Mouse (Mus musculus): ENCODE measurements around the gene Slc30a3. TPM values are rescaled to one million over a fixed set of nuclear protein-coding genes. Genes with fewer than 3 reads are reported as not detected.
A peak's percentile ranks its signal among the peaks of the same experiment; 100 is the strongest.
"Not testable (repeated sequence)": the region's sequence is repeated elsewhere in the genome, so short reads cannot be mapped to it uniquely, and the experiment has no call there.

The Slc30a3 gene
- polyA plus RNA-seq, 1 experiment from 2014 or later = 21.5 TPM

DNA sequence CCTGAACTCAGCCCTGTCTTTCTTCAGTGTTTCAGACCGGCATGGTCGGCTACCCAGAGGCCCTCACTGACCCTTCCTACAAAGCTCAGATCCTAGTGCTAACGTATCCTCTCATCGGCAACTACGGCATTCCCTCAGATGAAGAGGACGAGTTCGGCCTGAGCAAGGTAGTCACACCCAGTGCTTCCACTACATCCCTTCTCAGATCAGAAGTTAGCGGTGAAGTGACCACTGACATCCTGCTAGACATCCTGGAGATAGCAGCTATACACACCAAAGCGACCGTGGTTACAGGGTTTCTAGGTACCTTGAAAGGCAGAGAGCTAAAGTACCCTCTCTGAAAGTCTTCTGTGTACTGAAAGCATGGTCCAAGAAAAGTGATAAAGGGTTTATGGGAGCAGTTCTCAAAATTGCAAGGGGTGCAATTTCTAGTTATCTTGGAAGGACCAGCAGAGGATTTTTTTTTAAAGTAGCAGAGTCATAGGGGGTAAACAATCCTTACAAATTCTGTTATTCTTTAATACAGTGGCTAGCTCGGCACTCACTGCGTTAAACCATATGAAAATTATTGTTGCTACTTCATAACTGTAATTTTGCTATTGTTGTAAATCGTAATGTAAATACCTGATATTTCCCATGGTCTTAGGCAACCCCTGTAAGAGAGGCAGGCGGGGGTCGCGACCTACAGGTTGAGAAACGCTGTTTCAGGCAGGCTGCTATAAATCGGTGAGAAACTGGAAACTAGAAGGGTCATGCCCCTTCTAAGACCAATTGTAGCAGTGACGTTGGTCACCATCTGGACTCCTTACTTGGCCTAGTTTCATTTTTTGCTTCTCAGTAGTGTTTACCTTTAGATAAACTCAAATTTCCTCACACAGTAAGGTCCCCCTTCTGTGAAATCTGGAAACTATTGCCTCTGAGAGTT, 52.6 kb downstream of the Slc30a3 start:
- Histone ChIP-seq H3K27ac (no peak overlapping the region), H3K27me3 (replicated peaks) (no peaks in the 10 kb centered on the region), H3K4me3 (peak overlapping the region; percentile 76), H3K9ac (peak overlapping the region; percentile 70), H3K4me2 (peak overlapping the region; percentile 97), H3K36me3 (replicated peaks) (peaks cover 12% of the 10 kb centered on the region; the same call in 1 of the 2 replicates), H3K9me3 (no peaks in the 10 kb centered on the region), H3K4me1 (peaks cover 20% of the 10 kb centered on the region)
- no peak; the same call in none of the 2 replicates for ATAC-seq (replicated peaks)
- WGBS = 20% methylated on average over 19 of the region's 19 CpGs

DNA sequence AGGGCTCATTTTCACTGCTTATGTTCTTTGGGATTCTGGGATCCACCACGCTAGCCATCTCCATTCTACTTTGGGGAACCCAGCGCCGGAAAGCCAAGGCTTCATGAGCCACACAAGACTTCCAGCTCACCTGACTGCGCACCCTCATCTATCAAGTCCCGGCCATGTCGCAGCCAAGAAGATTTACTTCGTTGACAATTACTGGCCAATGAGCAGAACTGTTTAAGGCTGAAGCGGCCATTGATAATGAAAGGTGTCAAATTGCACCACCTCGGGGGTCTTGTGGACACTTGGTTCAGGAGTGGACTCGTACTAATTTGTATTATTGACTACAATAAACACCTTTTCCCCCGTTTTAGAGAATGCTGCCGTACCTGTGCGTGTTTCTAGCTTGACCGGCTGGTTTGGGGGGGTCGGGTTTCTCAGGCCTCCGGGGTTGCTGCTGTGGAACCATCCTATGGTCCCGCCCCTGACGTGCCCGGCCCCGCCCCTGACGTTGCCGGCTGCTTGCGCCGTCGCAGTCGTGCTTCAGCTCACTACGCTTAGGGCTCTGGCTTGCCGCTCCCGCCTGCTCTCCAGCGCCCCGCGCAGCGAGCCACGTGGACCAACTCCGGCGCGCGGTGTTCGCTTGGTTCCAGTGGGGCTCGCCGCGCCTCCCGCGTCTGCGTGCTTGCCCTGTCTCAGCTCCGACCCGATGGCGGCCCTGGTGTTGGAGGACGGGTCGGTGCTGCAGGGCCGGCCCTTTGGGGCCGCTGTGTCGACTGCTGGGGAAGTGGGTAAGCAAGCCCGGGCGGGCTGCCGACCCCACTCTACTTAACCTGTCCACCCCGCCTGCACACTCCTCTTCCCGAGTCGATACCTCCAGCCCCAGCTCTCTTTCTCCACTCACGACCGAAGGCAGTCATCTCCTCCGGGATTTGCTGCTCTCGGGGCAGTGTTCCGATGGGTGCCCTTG, 53.5 kb downstream of the Slc30a3 start, which contains the start of gene Cad:
TSS of gene Cad (plus strand) at position 520 of the 955 bp plus-strand sequence.
- Histone ChIP-seq H3K9me3 (no peaks in the 10 kb centered on the region), H3K9ac (peak within 1 kb of the TSS; percentile 70), H3K36me3 (replicated peaks) (0 out of 2 replicates have a peak, but pooled peaks cover 8% of the 10 kb centered on the region), H3K4me2 (peak within 1 kb of the TSS; percentile 97), H3K27me3 (replicated peaks) (no peaks in the 10 kb centered on the region), H3K27ac (peak within 1 kb of the TSS; percentile 78), H3K4me1 (peaks cover 25% of the 10 kb centered on the region), H3K4me3 (peak within 1 kb of the TSS; percentile 76)
- under 1% methylated on average over 64 of the region's 64 CpGs for WGBS
- peak; percentile 98 for ATAC-seq (replicated peaks)

DNA sequence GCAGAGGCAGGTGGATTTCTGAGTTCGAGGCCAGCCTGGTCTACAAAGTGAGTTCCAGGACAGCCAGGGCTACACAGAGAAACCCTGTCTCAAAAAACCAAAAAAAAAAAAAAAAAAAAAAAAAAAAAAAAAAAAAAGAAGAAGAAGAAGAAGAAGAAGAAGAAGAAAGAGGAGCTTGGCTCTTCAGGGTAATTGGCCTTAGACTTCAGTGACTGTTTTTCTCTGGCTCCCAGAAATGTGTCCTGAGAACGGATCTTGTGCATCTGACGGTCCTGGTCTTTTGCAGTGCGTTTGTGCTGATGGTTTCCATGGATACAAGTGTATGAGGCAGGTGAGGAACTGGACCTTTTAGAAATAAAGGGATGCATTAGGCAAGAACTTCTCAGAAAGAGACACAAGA, 54.3 kb downstream of the Slc30a3 start:
- peaks cover 31% of the 10 kb centered on the region for H3K4me1 ChIP-seq
- H3K27ac ChIP-seq = peak overlapping the region; percentile 78; the same call in 1 of the 2 replicates
- peak overlapping the region; percentile 97 for H3K4me2 ChIP-seq
- ATAC-seq (replicated peaks); H3K9me3 ChIP-seq; H3K27me3 ChIP-seq (replicated peaks); H3K36me3 ChIP-seq (replicated peaks): not testable (repeated sequence)
- H3K9ac ChIP-seq = peak overlapping the region; percentile 70
- H3K4me3 ChIP-seq = peak overlapping the region; percentile 76
- 52% methylated on average over 4 of the region's 4 CpGs for WGBS

DNA sequence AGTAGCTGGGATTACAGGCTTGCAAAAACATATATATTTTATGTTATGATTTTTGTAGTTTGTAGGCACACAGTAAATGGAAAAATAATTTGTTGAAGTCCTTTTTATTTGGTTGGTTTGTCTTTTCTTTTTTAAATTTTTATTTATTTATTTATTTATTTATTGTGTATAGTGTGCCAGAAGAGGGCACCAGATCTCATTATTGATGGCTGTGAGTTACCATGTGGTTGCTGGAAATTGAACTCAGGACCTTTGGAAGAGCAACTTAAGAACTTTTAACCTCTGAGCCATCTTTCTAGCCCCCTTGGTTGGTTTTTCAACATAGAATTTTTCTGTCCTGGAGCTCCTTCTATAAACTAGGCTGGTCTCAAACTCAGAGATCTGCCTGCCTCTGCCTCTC, 57.6 kb downstream of the Slc30a3 start:
- no peak for ATAC-seq (replicated peaks)
- Histone ChIP-seq H3K36me3 (replicated peaks) (no peaks in the 10 kb centered on the region), H3K27ac (no peak overlapping the region), H3K4me3 (no peak overlapping the region), H3K4me2 (no peak overlapping the region), H3K9me3 (no peaks in the 10 kb centered on the region), H3K4me1 (peaks cover 32% of the 10 kb centered on the region), H3K27me3 (replicated peaks) (no peaks in the 10 kb centered on the region), H3K9ac (no peak overlapping the region)

DNA sequence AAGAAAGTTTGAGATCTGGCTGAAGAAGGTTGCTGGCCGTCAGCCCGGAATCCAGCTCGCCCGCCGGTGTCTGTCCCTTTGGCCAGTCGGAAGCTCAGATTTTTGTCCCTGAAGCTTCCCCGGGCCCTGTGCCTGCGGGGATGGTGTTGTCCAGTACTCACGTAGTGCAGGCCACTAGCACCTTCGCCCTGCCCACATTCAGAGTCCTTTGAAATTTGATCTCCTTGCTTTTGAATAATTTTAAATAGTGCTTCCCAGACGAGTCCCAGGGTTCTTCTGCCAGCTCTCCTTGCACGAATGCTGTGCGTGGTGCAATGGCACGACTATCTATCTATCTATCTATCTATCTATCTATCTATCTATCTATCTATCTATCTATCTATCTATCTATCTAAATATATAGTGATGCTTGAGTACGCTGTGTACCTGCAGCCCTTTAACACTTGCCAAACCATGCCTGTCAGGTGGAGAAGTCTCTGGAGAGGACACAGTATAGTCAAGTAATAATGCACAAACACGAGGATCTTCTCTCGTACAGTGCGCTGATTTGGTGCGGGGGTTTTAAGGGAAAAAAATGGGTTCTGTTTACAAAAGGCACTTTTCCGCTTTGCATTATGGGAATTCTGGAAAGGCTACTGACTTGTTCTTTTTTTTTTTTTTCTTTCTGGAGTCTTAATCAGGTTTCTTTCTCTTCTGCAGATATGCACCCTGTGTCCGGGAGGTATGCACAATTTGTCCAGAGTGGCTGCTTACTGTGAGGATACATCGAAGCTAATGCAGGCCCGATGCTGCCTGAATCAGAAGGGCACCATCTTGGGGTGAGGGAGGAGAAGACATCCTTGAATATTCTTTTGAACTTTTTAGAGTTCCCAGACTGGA, 59.0 kb downstream of the Slc30a3 start, which contains the start of gene Slc5a6:
TSS of gene Slc5a6 (minus strand) at position 162 of the 879 bp plus-strand sequence.
- Histone ChIP-seq H3K4me2 (peak within 1 kb of the TSS; percentile 74), H3K27ac (peak within 1 kb of the TSS; percentile 98)
- WGBS = under 1% methylated on average over 23 of the region's 23 CpGs

DNA sequence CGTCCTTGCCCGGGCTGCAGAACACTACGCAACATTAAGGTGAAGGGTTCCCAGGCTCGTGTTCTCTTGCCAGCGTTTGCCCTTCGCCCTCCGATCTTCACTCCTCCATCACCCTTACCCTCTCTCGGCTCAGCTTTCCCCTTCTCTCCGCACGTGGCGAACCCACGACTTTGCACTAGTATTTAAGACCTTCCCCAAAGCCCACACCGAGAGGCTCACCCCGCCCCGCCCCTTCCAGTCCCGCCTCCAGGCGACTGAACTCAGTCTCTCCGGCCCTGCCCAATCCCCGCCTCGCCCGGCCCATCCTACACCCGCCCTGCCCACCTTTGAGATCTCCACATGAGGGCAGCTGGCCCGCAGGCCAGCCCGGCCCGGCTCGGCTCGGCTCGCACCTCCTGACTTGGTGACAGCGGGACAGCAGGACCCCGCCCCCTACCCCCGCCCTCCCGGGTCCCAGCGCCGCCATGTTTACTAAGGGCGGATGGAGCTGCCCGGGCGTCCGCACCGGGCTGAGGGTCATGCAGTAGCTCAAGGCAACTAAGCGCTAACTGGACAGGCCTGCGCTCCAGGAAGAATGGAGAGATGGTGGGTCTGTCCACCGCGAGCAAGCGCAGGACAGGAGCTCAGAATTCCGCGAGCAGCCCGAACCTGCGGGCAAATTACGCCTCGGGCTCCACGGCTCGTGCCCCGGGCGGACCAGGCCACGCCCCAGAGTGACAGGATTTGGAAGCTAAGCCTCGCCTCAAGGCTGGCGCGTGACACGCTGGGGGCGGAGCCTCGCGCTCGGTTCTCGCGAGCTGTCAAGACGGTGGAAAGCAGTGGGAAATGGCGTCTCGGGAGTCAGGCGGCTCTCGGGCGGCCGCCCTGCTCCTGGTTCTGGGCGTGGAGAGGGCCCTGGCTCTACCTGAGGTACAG, 59.9 kb downstream of the Slc30a3 start, which contains the start of gene Atraid:
TSS of gene Atraid (plus strand) at position 465 of the 915 bp plus-strand sequence.
- H3K4me3 ChIP-seq = peak within 1 kb of the TSS; percentile 80
- ATAC-seq (replicated peaks) = peak; percentile 97
- H3K27ac ChIP-seq = peak within 1 kb of the TSS; percentile 98
- 1% methylated on average over 73 of the region's 73 CpGs for WGBS
- no peaks in the 10 kb centered on the region; the same call in 1 of the 2 replicates for H3K36me3 ChIP-seq (replicated peaks)
- peak within 1 kb of the TSS; percentile 74 for H3K4me2 ChIP-seq
- H3K27me3 ChIP-seq (replicated peaks) = no peaks in the 10 kb centered on the region
- no peaks in the 10 kb centered on the region for H3K9me3 ChIP-seq
- H3K4me1 ChIP-seq = peaks cover 18% of the 10 kb centered on the region
- H3K9ac ChIP-seq = peak within 1 kb of the TSS; percentile 91

More for the DNA sequence above, 59.0 kb downstream of the Slc30a3 start, which contains the start of gene Slc5a6:
- peak; percentile 57 for ATAC-seq (replicated peaks)
- peak within 1 kb of the TSS; percentile 91 for H3K9ac ChIP-seq
- H3K4me3 ChIP-seq = peak within 1 kb of the TSS; percentile 80
- no peaks in the 10 kb centered on the region for H3K9me3 ChIP-seq
- no peaks in the 10 kb centered on the region for H3K27me3 ChIP-seq (replicated peaks)
- H3K4me1 ChIP-seq = peaks cover 21% of the 10 kb centered on the region
- H3K36me3 ChIP-seq (replicated peaks) = no peaks in the 10 kb centered on the region; the same call in 1 of the 2 replicates

DNA sequence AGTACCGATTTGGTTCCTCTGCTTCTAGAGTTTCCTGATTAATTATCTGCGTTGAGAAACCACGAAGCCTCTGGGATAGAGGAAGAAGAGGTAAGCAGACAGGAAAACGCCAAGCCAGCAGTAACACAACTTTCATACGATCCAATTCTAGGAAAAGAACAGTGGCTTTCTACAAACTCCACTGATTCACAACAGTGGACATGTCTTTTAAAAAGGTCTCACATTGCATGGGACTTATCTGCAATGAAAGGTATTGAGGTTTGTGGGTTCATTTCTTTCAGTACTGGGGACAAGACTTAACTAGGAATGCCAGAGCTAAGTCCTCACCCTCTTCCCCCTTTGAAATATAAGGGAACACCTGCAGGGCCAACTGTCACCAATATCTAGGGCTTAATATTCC, 61.0 kb downstream of the Slc30a3 start:
- Histone ChIP-seq H3K36me3 (replicated peaks) (peaks cover 6% of the 10 kb centered on the region; the same call in 1 of the 2 replicates), H3K4me3 (peak overlapping the region; percentile 80), H3K9ac (peak overlapping the region; percentile 91; the same call in 1 of the 2 replicates), H3K4me2 (peak overlapping the region; percentile 74), H3K27ac (no peak overlapping the region), H3K27me3 (replicated peaks) (no peaks in the 10 kb centered on the region), H3K9me3 (no peaks in the 10 kb centered on the region), H3K4me1 (peaks cover 18% of the 10 kb centered on the region)
- WGBS = 85% methylated on average over 5 of the region's 5 CpGs
- no peak for ATAC-seq (replicated peaks)

DNA sequence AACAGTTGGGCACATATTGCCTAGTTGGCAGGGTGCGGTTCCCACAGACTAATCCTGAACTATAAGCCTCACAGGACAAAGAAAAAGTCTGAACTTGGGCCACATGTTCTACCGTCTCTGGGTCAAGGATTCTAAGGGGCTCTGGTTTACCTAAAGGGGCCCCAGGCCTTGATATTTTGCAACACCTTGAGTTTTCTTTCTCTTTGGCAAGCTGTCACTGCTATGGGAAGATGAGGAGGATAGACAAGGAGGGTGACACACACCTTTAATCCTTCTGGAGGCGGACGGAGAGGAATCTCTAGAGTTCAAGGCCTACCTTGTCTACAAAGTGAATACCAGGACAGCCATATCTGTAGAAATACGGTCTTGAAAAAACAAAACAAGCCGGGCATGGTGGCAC, 61.6 kb downstream of the Slc30a3 start:
- 95% methylated on average over 6 of the region's 6 CpGs for WGBS
- Histone ChIP-seq H3K9me3 (no peaks in the 10 kb centered on the region), H3K4me2 (no peak overlapping the region), H3K4me3 (no peak overlapping the region), H3K9ac (no peak overlapping the region), H3K36me3 (replicated peaks) (peaks cover 11% of the 10 kb centered on the region; the same call in 1 of the 2 replicates), H3K4me1 (peaks cover 18% of the 10 kb centered on the region), H3K27me3 (replicated peaks) (no peaks in the 10 kb centered on the region), H3K27ac (no peak overlapping the region)
- no peak for ATAC-seq (replicated peaks)

DNA sequence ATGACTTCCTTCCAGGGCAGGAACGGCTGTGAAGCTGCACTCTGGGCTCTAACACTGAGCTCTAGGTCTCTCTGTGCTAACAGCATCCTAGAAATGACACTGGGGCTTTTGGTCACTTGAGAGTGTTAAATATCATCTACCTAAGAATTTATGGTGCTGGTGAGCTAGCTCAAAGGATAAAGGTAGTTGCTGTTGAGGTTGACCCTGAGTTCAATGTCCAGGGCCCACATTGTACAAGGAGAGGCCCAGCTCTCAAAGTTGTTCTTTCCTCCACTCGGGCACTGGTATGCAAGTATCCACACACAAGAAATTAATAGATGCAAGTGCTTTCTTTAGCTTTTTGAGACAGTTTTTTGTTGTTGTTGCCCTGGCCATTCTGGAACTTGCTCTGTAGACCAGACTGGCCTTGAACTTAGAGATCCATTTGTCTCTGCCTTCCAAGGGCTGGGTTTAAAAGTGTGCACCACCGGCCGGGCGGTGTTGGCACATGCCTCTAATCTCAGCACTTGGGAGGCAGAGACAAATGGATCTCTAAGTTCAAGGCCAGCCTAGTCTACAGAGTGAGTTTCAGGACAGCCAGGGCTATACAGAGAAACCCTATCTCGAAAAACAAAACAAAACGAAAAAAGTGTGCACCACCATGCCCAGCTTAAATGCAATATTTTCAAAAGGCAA, 69.7 kb downstream of the Slc30a3 start:
- no peak overlapping the region for H3K9ac ChIP-seq
- 92% methylated on average over 7 of the region's 7 CpGs for WGBS
- H3K27me3 ChIP-seq (replicated peaks) = no peaks in the 10 kb centered on the region
- H3K36me3 ChIP-seq (replicated peaks) = peaks cover 39% of the 10 kb centered on the region
- H3K27ac ChIP-seq = no peak overlapping the region
- H3K9me3 ChIP-seq = no peaks in the 10 kb centered on the region
- ATAC-seq (replicated peaks) = no peak
- no peak overlapping the region for H3K4me3 ChIP-seq
- no peak overlapping the region for H3K4me2 ChIP-seq
- no peaks in the 10 kb centered on the region for H3K4me1 ChIP-seq

DNA sequence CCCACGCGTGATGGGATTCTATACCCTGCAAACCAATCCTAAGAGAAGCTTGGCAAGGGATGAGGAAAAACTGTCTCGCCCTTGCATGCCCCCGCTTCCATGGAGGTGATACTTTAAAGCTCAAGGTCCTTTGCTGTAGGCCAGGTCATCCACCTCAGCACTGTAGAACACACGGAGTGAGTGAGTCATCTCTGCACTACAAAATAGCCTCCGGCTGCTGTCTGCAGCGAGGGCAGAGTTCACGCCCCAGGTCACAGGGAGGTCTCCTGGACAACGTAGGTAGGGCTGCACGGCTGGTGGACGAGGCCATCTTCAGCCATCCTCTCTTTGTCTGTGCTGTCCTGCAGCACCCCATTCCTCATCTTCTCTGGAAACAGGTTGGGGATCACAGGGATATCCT, 71.5 kb downstream of the Slc30a3 start:
- not testable (repeated sequence) for H3K27me3 ChIP-seq (replicated peaks); H3K9ac ChIP-seq; H3K4me2 ChIP-seq; H3K4me3 ChIP-seq; H3K9me3 ChIP-seq; H3K27ac ChIP-seq; H3K4me1 ChIP-seq; ATAC-seq (replicated peaks)
- WGBS = 91% methylated on average over 11 of the region's 11 CpGs
- peaks cover 30% of the 10 kb centered on the region for H3K36me3 ChIP-seq (replicated peaks)
